Mouse (Mus musculus) lung, postnatal 4 days (tissue): Measurements from ENCODE around the gene Kcnk1.

Experiments
- DNase-seq, 2 experiments: peaks; one replicate each; pipeline ENCODE4 v3.0.0; 2021

Kcnk1 gene

GRCm38 (mm10) chr8:126062844-126063243 lies 67.9 kb downstream of the Kcnk1 start:
- no peak for DNase-seq

- DNase-seq: peak; percentile 25 to 65
These were observed 69.0 kb downstream of the Kcnk1 start for GRCm38 (mm10) chr8:126063832-126064409.

- peak in 1 of 2 experiments; percentile 4 for DNase-seq
These were observed 69.7 kb downstream of the Kcnk1 start for GRCm38 (mm10) chr8:126064587-126065145.

- no peak for DNase-seq
These were observed 72.3 kb downstream of the Kcnk1 start for GRCm38 (mm10) chr8:126067306-126067705.

GRCm38 (mm10) chr8:126068136-126068535 lies 73.2 kb downstream of the Kcnk1 start:
- no peak for DNase-seq

- DNase-seq: no peak
These were observed 77.7 kb downstream of the Kcnk1 start for GRCm38 (mm10) chr8:126072678-126073077.

GRCm38 (mm10) chr8:126073141-126073740 lies 78.3 kb downstream of the Kcnk1 start:
- no peak for DNase-seq

- no peak for DNase-seq
These were observed 79.1 kb downstream of the Kcnk1 start for GRCm38 (mm10) chr8:126074111-126074510.

GRCm38 (mm10) chr8:126075400-126075799 lies 80.4 kb downstream of the Kcnk1 start:
- peak; percentile 55 to 78 for DNase-seq
